ENCODE assay signal across 8 mouse cellular contexts in the genomic region with DNA sequence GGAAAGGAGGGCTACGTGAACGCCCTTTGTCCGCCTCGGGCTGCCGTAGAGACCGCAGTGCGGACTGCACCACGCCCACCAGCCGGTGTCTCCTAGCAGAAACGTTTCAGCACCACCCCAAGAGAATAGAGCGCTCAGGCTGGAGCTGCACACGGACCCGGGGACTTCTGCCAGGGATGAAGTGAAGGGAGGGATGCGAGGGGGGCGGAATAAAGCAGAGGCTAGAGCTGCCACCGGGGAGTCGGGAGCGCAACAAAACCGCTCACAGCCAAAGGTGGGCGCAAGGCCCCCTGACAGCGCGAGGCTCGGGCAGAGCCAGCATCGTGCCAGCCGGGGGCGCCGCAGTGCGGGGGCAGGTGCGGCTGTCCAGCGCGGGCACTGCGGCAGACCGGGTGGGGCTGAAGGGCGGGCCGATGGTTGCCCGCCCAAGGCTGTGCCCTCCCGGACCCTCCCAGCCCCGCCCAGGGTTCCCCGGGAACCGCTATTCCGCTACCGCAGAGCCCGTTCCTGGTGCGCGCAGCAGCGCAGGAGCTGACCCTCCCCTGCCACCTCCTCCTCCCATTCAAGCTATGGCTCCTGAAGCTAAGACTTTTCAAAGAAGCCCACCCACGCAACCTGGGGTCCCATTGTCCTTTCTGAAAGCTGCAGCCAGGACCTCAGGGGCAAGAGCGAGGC. TPM values are rescaled to one million over a fixed set of nuclear protein-coding genes. Genes with fewer than 3 reads are reported as not detected.
DNase-seq lines count a peak whose midpoint lies in the region; ATAC-seq lines count a peak whose summit lies in the region.

No protein-coding gene starts in this region.

- ATAC-seq in hindbrain, embryonic 13.5 days (ENCODE audit: low FRiP score) = peak; percentile 76

- peak; percentile 83 to 91 for DNase-seq in adrenal gland, adult (ENCODE audit: inconsistent age in 2 of 2, low spot score in 1 of 2)
- DNase-seq in cerebellum, postnatal 36 days = peak; percentile 91
- peak; percentile 72 for DNase-seq in gastrocnemius, adult 18-20 months (ENCODE audit: low spot score)
- peak; percentile 72 to 83 for DNase-seq in left cerebral cortex, postnatal 14 days (ENCODE audit: low spot score in 2 of 2)
- DNase-seq in right cerebral cortex, postnatal 25 days = peak; percentile 72
- DNase-seq in thymus, postnatal 0 days (ENCODE audit: low spot score) = no peak

- H3K4me1 ChIP-seq in hindbrain, embryonic 13.5 days (replicated peaks) = peaks cover 39% of the 10 kb centered on the region
- H3K4me1 ChIP-seq in megakaryocyte, embryonic 14.5 days = peaks cover 26% of the 10 kb centered on the region

- H3K4me3 ChIP-seq in hindbrain, embryonic 13.5 days = peak overlapping the region; percentile 77
- peak overlapping the region; percentile 92 for H3K4me3 ChIP-seq in megakaryocyte, embryonic 14.5 days (replicated peaks)

- intact Hi-C loops in left cerebral cortex, postnatal 14 days (cut with DNase I) = loop anchor here (5.0 to 10.0 kb wide), 3 partner anchors 130 to 247 kb away; no protein-coding TSS in a partner anchor

- H3K9ac ChIP-seq in hindbrain, embryonic 13.5 days = peak overlapping the region; percentile 97

- H3K27ac ChIP-seq in hindbrain, embryonic 13.5 days = peak overlapping the region; percentile 99

- under 1% methylated on average over 47 of the region's 48 CpGs for WGBS in hindbrain, embryonic 13.5 days

- no peaks in the 10 kb centered on the region for H3K36me3 ChIP-seq in hindbrain, embryonic 13.5 days
- H3K36me3 ChIP-seq in megakaryocyte, embryonic 14.5 days (replicated peaks; ENCODE audit: low read length) = no peaks in the 10 kb centered on the region

- no peaks in the 10 kb centered on the region for H3K27me3 ChIP-seq in hindbrain, embryonic 13.5 days
- peaks cover 73% of the 10 kb centered on the region for H3K27me3 ChIP-seq in megakaryocyte, embryonic 14.5 days (replicated peaks)

- peak overlapping the region; percentile 87 for H3K4me2 ChIP-seq in hindbrain, embryonic 13.5 days

- no peaks in the 10 kb centered on the region for H3K9me3 ChIP-seq in hindbrain, embryonic 13.5 days
- peaks cover 11% of the 10 kb centered on the region for H3K9me3 ChIP-seq in megakaryocyte, embryonic 14.5 days

RNA-seq across cellular contexts. Expression of gene Map1b, which starts 1.3 kb away (rescaled TPM):
- 10 to 100 TPM in 1 of 2 experiments, 1 to 10 TPM in 1; 7.1 to 11.5 TPM for total RNA-seq in gastrocnemius, adult 18-20 months (2021)
- 2,103 and 2,232 TPM in 2 replicates for polyA plus RNA-seq in hindbrain, embryonic 13.5 days (2015; fragmentation: Nextera tagmentation; extraction: Ambion mirVana)
- 100 to 1,000 TPM; 679 to 694 TPM for total RNA-seq in left cerebral cortex, postnatal 14 days (2021)
- 0.68 TPM in 1 of 2 replicates, not detected in the other for polyA plus RNA-seq in megakaryocyte, embryonic 14.5 days (2012; ENCODE audit: insufficient read depth, low replicate concordance)
- 4.0 and 5.8 TPM in 2 replicates for polyA plus RNA-seq in thymus, postnatal 0 days (2015; fragmentation: Nextera tagmentation; extraction: Ambion mirVana)

Comparison
In these comparisons a context has a peak if more than half of its experiments do, and no peak if none do; other contexts are left out.
1. RNA of gene Map1b, which starts 1.3 kb away (polyA plus RNA-seq): 2,103 to 2,232 TPM in hindbrain, embryonic 13.5 days; 4.0 to 5.8 TPM in thymus, postnatal 0 days and 0.68 TPM in megakaryocyte, embryonic 14.5 days; every median in the first group is over 100 times any median in the second.